Mouse (Mus musculus) myocyte (in vitro differentiated cells): ENCODE data around the gene Mvb12b.

Experiments
- CEBPB ChIP-seq: IDR thresholded peaks from 2 replicates; pipeline ENCODE4 v1.6.1; 2011; ENCODE audit warnings: mild to moderate bottlenecking, moderate library complexity; ENCODE audit not compliant: poor library complexity, insufficient read depth, severe bottlenecking
- E2F4 ChIP-seq: IDR thresholded peaks from one replicate; pipeline ENCODE4 v1.6.1; 2011; ENCODE audit warnings: mild to moderate bottlenecking, control low read depth, moderate library complexity; ENCODE audit not compliant: insufficient read depth
- MAX ChIP-seq: IDR thresholded peaks from one replicate; pipeline ENCODE4 v1.6.1; 2011; ENCODE audit warnings: low read depth, mild to moderate bottlenecking, control low read depth
- MYOD1 ChIP-seq, 3 experiments: IDR thresholded peaks; one replicate each; pipeline ENCODE4 v1.6.1; 2011; ENCODE audit warnings: control low read depth in 2 of 3, low read depth in 2 of 3, mild to moderate bottlenecking in 2 of 3, moderate library complexity in 1 of 3; ENCODE audit not compliant: insufficient read length in 2 of 3, control insufficient read depth in 1 of 3
- POLR2A ChIP-seq: IDR thresholded peaks from one replicate; pipeline ENCODE4 v1.6.1; 2011; ENCODE audit warnings: low read depth, mild to moderate bottlenecking, control low read depth, moderate library complexity; ENCODE audit not compliant: insufficient read length
- POLR2AphosphoS2 ChIP-seq: IDR thresholded peaks from one replicate; pipeline ENCODE4 v1.6.1; 2011; ENCODE audit warnings: low read depth, control low read depth; ENCODE audit not compliant: insufficient read length
- REST ChIP-seq: IDR thresholded peaks from one replicate; pipeline ENCODE4 v1.6.1; 2011; ENCODE audit warnings: mild to moderate bottlenecking, control low read depth, moderate library complexity; ENCODE audit not compliant: insufficient read depth, insufficient read length
- USF1 ChIP-seq: IDR thresholded peaks from one replicate; pipeline ENCODE4 v1.6.1; 2011; ENCODE audit warnings: low read depth, mild to moderate bottlenecking, control low read depth, moderate library complexity

- TF ChIP-seq E2F4 (no peak), POLR2AphosphoS2 (no peak), POLR2A (no peak), USF1 (no peak), MAX (no peak), CEBPB (no peak), MYOD1 (IDR thresholded peaks at IDR 0.05; ENCODE audit: control insufficient read depth in 1 of 3, insufficient read length in 2 of 3, low read depth in 2 of 3) (peak in 1 of 3 experiments; percentile 26), REST (no peak)
These were observed 19.4 kb upstream of the Mvb12b start for GRCm38 (mm10) chr2:33907174-33907573.
